Mouse (Mus musculus) small intestine, adult 2 months (tissue): Measurements from ENCODE around the gene Tnni1.

Source experiments
- CTCF ChIP-seq: fragments of 200-500 bp; IDR thresholded peaks from 2 replicates; pipeline ENCODE4 v1.5.1; 2012; ENCODE audit warnings: low read depth, mild to moderate bottlenecking, control low read depth, inconsistent platforms, low read length, moderate library complexity, mixed read lengths; ENCODE audit not compliant: insufficient replicate concordance, insufficient read length; ENCODE audit errors: extremely low read depth
- POLR2A ChIP-seq: fragments of 200-500 bp; IDR thresholded peaks from 2 replicates; pipeline ENCODE4 v1.6.1; 2012; ENCODE audit warnings: low read depth, mild to moderate bottlenecking, control low read depth, inconsistent platforms, low read length, moderate library complexity

GRCm38 (mm10) chr1:135729821-135730220 is 49.4 kb upstream of the Tnni1 start:
- no peak for TF ChIP-seq CTCF
- no peak for TF ChIP-seq POLR2A
